Mouse (Mus musculus) intestine, postnatal 0 days (tissue): Measurements from ENCODE around the gene Spata5. TPM values are rescaled to one million over a fixed set of nuclear protein-coding genes. Genes with fewer than 3 reads are reported as not detected.

Experiments
- ATAC-seq: fragments of 200-750 bp; cut with Nextera tagmentation; 2 replicates; pipeline ENCODE4 v1.8.0; 2017; ENCODE audit warnings: mild to moderate bottlenecking, moderate TSS enrichment, moderate library complexity
- H3K27ac ChIP-seq: fragments of 300-500 bp; sonication (generic); 2 replicates; pipeline ENCODE4 v1.5.1; 2014; ENCODE audit warnings: mild to moderate bottlenecking, low read depth, low read length, moderate library complexity
- H3K27me3 ChIP-seq: fragments of 300-500 bp; sonication (generic); replicated peaks from 2 replicates; pipeline ENCODE4 v1.6.1; 2014; ENCODE audit warnings: low read length, mixed read lengths; ENCODE audit not compliant: control insufficient read depth, insufficient read depth
- H3K36me3 ChIP-seq: fragments of 300-500 bp; sonication (generic); 2 replicates; pipeline ENCODE4 v1.6.1; 2014; ENCODE audit warnings: mild to moderate bottlenecking, moderate library complexity; ENCODE audit not compliant: control insufficient read depth, insufficient read depth
- H3K4me1 ChIP-seq: fragments of 300-500 bp; sonication (generic); replicated peaks from 2 replicates; pipeline ENCODE4 v1.6.1; 2014; ENCODE audit warnings: antibody characterized with exemption, low read length, mixed read lengths; ENCODE audit not compliant: control insufficient read depth, insufficient read depth
- H3K4me2 ChIP-seq: fragments of 300-500 bp; sonication (generic); replicated peaks from 2 replicates; pipeline ENCODE4 v1.6.1; 2014; ENCODE audit warnings: low read depth, mild to moderate bottlenecking, moderate library complexity
- H3K4me3 ChIP-seq: fragments of 300-500 bp; sonication (generic); 2 replicates; pipeline ENCODE4 v1.5.1; 2014; ENCODE audit warnings: low read depth, low read length
- H3K9ac ChIP-seq: fragments of 300-500 bp; sonication (generic); 2 replicates; pipeline ENCODE4 v1.6.1; 2014; ENCODE audit warnings: mild to moderate bottlenecking, low read depth, low read length
- H3K9me3 ChIP-seq: fragments of 300-500 bp; sonication (generic); 2 replicates; pipeline ENCODE4 v1.6.1; 2016; ENCODE audit warnings: mixed run types; ENCODE audit not compliant: control insufficient read depth
- CTCF ChIP-seq: sonication (generic); IDR thresholded peaks from 2 replicates; pipeline ENCODE4 v1.5.1; 2016; ENCODE audit warnings: low read depth, mild to moderate bottlenecking, control low read depth, antibody characterized with exemption, moderate library complexity
- WGBS: fragments of 180-500 bp; shearing (Covaris S2); extraction: QIAGEN DNeasy Blood & Tissue Kit; methylation state at CpG from one replicate; pipeline ENCODE4 v1.1.7; 2014; 5-methylcytosine and 5-hydroxymethylcytosine counted together
- polyA plus RNA-seq: library from polyadenylated mRNA; unstranded; fragments of >200 nt; fragmentation: Nextera tagmentation; extraction: Ambion mirVana; gene quantifications from 2 replicates; pipeline ENCODE4 v1.2.1, GENCODE M21; 2015

The Spata5 gene
- polyA plus RNA-seq, 1 experiment from 2014 or later = 15.9 TPM

DNA sequence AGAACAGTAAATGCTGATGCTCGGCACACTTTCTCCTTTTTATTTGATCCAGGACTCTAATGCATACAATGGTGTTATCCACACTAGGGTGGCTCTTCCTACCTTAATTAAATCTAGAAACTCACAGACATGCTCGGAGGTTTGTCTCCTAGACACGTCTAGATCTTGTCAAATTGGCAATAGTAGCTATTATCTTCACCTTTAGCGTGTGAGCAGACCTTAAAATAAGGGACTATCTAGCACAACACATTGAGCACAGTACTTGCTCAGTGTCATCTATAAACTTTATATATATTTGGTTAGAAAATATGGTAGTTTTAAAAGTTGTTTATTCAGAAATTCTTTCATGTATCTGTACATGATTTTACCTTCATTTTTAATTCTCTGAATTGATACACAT is 126.7 kb downstream of the Spata5 start:
- Histone ChIP-seq H3K9ac (no peak overlapping the region), H3K36me3 (no peaks in the 10 kb centered on the region), H3K4me1 (no peaks in the 10 kb centered on the region), H3K9me3 (no peaks in the 10 kb centered on the region), H3K4me3 (no peak overlapping the region), H3K27me3 (no peaks in the 10 kb centered on the region), H3K4me2 (no peak overlapping the region), H3K27ac (no peak overlapping the region)
- WGBS = 92% methylated on average over 4 of the region's 4 CpGs
- ATAC-seq = no peak
- no peak for TF ChIP-seq CTCF

DNA sequence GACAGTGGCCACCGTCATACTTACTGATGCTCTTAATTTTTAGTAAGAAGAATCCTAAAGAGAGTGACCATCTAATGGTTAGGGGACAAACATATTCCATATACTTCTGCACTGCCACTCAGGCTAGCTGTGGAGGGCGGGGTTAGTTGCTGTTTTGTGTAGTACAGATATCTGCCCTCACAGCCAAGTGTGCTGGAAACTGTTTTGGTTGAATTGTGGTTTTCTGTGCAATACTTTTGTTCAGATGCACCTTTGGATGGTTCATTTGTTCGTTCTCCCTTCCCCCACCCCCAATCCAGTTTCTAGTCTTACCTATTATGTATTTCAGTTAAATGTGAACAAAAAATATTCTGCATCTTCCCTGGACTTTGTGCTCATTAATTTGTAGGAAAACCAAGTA is 130.5 kb downstream of the Spata5 start:
- Histone ChIP-seq H3K36me3 (no peaks in the 10 kb centered on the region), H3K27ac (no peak overlapping the region), H3K4me3 (no peak overlapping the region), H3K9me3 (no peaks in the 10 kb centered on the region), H3K9ac (no peak overlapping the region), H3K4me2 (no peak overlapping the region), H3K27me3 (no peaks in the 10 kb centered on the region), H3K4me1 (no peaks in the 10 kb centered on the region)
- TF ChIP-seq CTCF = no peak
- no peak for ATAC-seq
- WGBS = 87% methylated on average over 3 of the region's 3 CpGs

DNA sequence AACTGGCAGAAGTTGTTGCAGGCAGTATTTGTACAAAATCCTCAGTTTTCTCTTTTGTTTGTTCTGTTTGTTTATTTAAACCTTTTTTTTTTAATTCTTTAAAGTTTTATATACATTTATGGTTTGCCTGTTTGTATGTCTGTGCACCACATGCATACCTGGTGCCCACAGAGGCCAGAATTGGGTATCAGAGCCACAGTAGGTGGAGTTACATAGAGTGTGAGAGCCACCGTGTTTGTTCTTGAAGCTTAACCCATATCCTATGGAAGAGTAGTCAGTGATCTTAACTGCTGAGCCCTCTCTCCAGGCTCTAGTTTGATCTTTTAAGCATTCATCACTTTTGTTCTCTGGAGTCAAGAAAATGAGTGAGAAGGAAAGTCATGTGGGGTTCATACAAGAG is 130.9 kb downstream of the Spata5 start:
- Histone ChIP-seq H3K9ac (no peak overlapping the region), H3K9me3 (no peaks in the 10 kb centered on the region), H3K27me3 (no peaks in the 10 kb centered on the region), H3K4me3 (no peak overlapping the region), H3K27ac (no peak overlapping the region), H3K36me3 (no peaks in the 10 kb centered on the region), H3K4me2 (no peak overlapping the region), H3K4me1 (no peaks in the 10 kb centered on the region)
- WGBS = 63% methylated on average over 1 of the region's 1 CpGs
- no peak for TF ChIP-seq CTCF
- no peak for ATAC-seq

DNA sequence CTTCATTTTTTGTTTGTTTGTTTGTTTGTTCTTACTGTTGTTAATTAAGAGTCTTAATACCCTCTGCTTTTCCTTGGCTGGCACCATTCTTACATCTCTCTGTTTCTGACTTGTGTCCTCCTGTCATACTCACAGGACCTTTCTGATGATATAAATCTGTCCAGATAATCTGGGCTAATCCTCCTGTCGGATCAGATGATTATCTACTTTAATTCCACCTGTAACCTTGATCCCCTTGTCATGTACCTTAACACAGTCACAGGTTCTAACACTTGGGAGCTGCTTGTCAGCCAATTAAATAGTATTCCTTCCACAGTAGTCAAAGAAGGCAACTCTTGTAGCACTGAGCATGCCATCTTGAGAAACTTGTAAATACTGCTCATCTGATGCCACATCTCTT is 131.8 kb downstream of the Spata5 start:
- Histone ChIP-seq H3K27me3 (no peaks in the 10 kb centered on the region), H3K36me3 (no peaks in the 10 kb centered on the region), H3K4me2 (no peak overlapping the region), H3K4me3 (no peak overlapping the region), H3K4me1 (no peaks in the 10 kb centered on the region; the same call in 1 of the 2 replicates), H3K9me3 (no peaks in the 10 kb centered on the region), H3K27ac (no peak overlapping the region), H3K9ac (no peak overlapping the region)
- no peak for TF ChIP-seq CTCF
- 71% methylated on average over 1 of the region's 1 CpGs for WGBS
- ATAC-seq = no peak

DNA sequence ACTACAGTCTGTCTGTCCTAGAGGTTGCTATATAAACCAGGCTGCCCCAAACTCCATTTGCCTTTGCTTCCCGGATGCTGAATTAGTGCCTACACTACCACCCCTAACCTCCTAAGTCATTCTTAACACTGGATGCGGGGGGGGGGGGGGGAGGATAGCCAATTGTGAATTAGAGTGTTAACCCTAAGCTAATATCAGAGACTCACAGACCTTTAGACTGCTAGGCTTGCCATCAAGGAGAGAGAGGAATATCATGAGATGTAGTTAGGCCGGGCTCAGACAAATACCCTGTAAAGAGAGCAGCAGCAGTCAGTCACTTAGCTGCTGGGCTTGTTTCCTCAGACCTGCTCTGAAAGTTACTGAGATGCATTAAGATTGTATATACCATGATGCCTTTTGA is 132.5 kb downstream of the Spata5 start:
- no peak for TF ChIP-seq CTCF
- 94% methylated on average over 3 of the region's 3 CpGs for WGBS
- no peaks in the 10 kb centered on the region for H3K36me3 ChIP-seq

DNA sequence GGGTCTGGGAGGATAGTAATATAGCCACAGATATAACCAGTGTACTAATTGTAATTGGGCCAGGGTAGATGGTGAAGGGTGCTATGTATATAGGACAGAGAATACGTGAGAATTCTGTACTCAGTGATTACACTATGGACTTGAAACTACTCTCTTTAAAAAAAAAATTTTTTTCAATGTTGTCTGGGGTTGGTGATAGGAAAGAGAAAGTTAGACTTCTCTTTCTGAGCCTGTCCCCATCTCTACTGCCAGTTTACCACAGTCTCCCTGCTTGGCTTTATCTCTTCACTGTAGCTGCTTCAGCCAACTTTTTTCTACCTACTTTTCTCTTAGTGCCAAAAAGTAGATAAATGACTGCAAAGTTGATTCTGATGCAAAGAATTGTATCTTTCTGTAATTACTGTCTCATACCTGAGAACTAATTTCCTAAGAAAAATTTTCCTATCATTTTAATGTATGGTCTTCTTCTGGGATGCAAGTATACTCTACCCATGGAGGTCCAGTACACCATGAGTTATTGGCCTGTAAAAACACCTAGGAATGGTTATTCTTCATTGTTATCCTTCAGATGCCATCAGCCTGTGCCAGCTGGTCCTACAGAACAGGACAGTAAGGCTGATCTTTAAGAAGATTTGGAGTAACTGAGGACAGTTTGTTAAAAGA is 133.8 kb downstream of the Spata5 start:
- ATAC-seq = no peak
- no peaks in the 10 kb centered on the region for H3K36me3 ChIP-seq
- no peak overlapping the region for H3K4me2 ChIP-seq
- no peak overlapping the region for H3K9ac ChIP-seq
- no peak for TF ChIP-seq CTCF
- no peaks in the 10 kb centered on the region for H3K27me3 ChIP-seq
- no peaks in the 10 kb centered on the region for H3K9me3 ChIP-seq
- no peak overlapping the region for H3K4me3 ChIP-seq
- H3K27ac ChIP-seq = no peak overlapping the region
- WGBS = 90% methylated on average over 1 of the region's 1 CpGs
- no peaks in the 10 kb centered on the region; the same call in 1 of the 2 replicates for H3K4me1 ChIP-seq

More for the DNA sequence above, 132.5 kb downstream of the Spata5 start:
- no peak overlapping the region for H3K9ac ChIP-seq
- H3K27me3 ChIP-seq = no peaks in the 10 kb centered on the region
- H3K9me3 ChIP-seq = no peaks in the 10 kb centered on the region
- no peak for ATAC-seq
- no peak overlapping the region for H3K4me3 ChIP-seq
- no peak overlapping the region for H3K4me2 ChIP-seq
- no peak overlapping the region for H3K27ac ChIP-seq
- no peaks in the 10 kb centered on the region; the same call in 1 of the 2 replicates for H3K4me1 ChIP-seq
